Mouse (Mus musculus) neural tube, embryonic 14.5 days (tissue): ENCODE measurements around the gene Tmem107. TPM values are rescaled to one million over a fixed set of nuclear protein-coding genes. Genes with fewer than 3 reads are reported as not detected.

ENCODE experiments used
- ATAC-seq: fragments of 200-750 bp; cut with Nextera tagmentation; 2 replicates; pipeline ENCODE4 v1.8.0; 2017; ENCODE audit warnings: low read depth, mild to moderate bottlenecking, moderate TSS enrichment, moderate library complexity
- H3K27ac ChIP-seq: fragments of 300-500 bp; sonication (generic); 2 replicates; pipeline ENCODE4 v1.5.1; 2014; ENCODE audit warnings: low read depth, mild to moderate bottlenecking, control low read depth, low read length, moderate library complexity, mixed read lengths
- H3K27me3 ChIP-seq: fragments of 300-500 bp; sonication (generic); 2 replicates; pipeline ENCODE4 v1.6.1; 2014; ENCODE audit warnings: low read length; ENCODE audit not compliant: control insufficient read depth, insufficient read depth
- H3K36me3 ChIP-seq: fragments of 300-500 bp; sonication (generic); 2 replicates; pipeline ENCODE4 v1.6.1; 2014; ENCODE audit warnings: low read length, mixed read lengths; ENCODE audit not compliant: control insufficient read depth, insufficient read depth
- H3K4me1 ChIP-seq: fragments of 300-500 bp; sonication (generic); 2 replicates; pipeline ENCODE4 v1.6.1; 2014; ENCODE audit warnings: low read length; ENCODE audit not compliant: control insufficient read depth, insufficient read depth
- H3K4me2 ChIP-seq: fragments of 300-500 bp; sonication (generic); 2 replicates; pipeline ENCODE4 v1.6.1; 2014; ENCODE audit warnings: mild to moderate bottlenecking, low read depth, low read length, control low read depth
- H3K4me3 ChIP-seq: fragments of 300-500 bp; sonication (generic); 2 replicates; pipeline ENCODE4 v1.5.1; 2014; ENCODE audit warnings: low read depth, low read length, control low read depth, mixed read lengths
- H3K9ac ChIP-seq: fragments of 300-500 bp; sonication (generic); replicated peaks from 2 replicates; pipeline ENCODE4 v1.6.1; 2014; ENCODE audit warnings: low read depth, mild to moderate bottlenecking, control low read depth, low read length, mixed read lengths
- H3K9me3 ChIP-seq: fragments of 300-500 bp; sonication (generic); 2 replicates; pipeline ENCODE4 v1.6.1; 2016; ENCODE audit warnings: low read length; ENCODE audit not compliant: control insufficient read depth
- WGBS: fragments of 180-500 bp; shearing (Covaris S2); extraction: QIAGEN DNeasy Blood & Tissue Kit; methylation state at CpG from one replicate; pipeline ENCODE4 v1.1.7; 2014; 5-methylcytosine and 5-hydroxymethylcytosine counted together
- polyA plus RNA-seq: library from polyadenylated mRNA; unstranded; fragments of >200 nt; fragmentation: Nextera tagmentation; extraction: Ambion mirVana; gene quantifications from 2 replicates; pipeline ENCODE4 v1.2.1, GENCODE M21; 2014

Tmem107 gene
- polyA plus RNA-seq, 1 experiment from 2014 or later: 27.7 TPM

GRCm38 (mm10) chr11:69120221-69121000 is 49.8 kb downstream of the Tmem107 start, which contains the start of gene Hes7:
Gene Hes7 (plus strand): TSS chr11:69120404.
- Histone ChIP-seq H3K4me3 (peak within 1 kb of the TSS; percentile 66), H3K9me3 (no peaks in the 10 kb centered on the region), H3K27ac (no peak within 1 kb of the TSS), H3K27me3 (peaks cover 9% of the 10 kb centered on the region; the same call in 1 of the 2 replicates), H3K36me3 (no peaks in the 10 kb centered on the region), H3K4me1 (peaks cover 16% of the 10 kb centered on the region), H3K4me2 (peak within 1 kb of the TSS; percentile 94), H3K9ac (peak within 1 kb of the TSS; percentile 69)
- 2% methylated on average over 27 of the region's 27 CpGs for WGBS
- ATAC-seq: no peak

DNA sequence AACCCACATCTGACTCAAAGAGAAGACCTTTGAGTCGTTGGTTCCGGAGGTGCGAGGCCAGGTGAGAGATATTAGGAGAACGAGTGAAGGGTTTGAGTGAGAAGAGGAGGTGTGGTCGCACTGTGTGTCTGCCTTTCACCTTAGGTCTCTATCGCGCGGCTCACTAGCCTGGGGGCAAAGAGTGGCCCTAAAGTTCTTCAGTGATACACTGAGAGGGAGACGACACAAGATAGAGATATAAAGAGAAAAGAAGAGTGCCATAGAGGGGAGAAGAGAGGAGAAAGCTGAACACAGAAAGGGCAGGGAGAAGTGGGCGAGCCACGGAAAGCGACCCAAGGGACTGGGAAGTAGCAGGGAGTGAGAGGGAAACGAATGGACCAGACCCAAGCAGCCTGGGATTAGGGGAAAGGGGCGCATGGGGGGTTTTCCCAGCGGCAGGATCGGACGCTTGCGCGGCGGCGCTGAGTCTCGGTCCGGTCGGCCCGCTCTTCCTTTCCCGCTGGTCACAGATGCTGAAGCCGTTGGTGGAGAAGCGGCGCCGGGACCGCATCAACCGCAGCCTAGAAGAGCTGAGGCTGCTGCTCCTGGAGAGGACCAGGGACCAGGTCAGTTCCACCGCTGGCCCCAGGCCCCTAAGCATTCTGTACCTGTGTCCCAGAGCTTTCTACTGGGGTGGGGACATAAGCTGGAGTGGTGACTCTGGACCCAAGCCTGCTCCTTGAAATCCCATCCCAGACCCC is 50.6 kb downstream of the Tmem107 start:
- peak overlapping the region; percentile 94 for H3K4me2 ChIP-seq
- no peak for ATAC-seq
- no peaks in the 10 kb centered on the region for H3K9me3 ChIP-seq
- under 1% methylated on average over 27 of the region's 33 CpGs for WGBS
- peaks cover 18% of the 10 kb centered on the region for H3K4me1 ChIP-seq
- H3K9ac ChIP-seq: peak overlapping the region; percentile 69
- no peaks in the 10 kb centered on the region for H3K36me3 ChIP-seq
- peak overlapping the region; percentile 66 for H3K4me3 ChIP-seq
- H3K27ac ChIP-seq: no peak overlapping the region
- peaks cover 9% of the 10 kb centered on the region; the same call in 1 of the 2 replicates for H3K27me3 ChIP-seq

DNA sequence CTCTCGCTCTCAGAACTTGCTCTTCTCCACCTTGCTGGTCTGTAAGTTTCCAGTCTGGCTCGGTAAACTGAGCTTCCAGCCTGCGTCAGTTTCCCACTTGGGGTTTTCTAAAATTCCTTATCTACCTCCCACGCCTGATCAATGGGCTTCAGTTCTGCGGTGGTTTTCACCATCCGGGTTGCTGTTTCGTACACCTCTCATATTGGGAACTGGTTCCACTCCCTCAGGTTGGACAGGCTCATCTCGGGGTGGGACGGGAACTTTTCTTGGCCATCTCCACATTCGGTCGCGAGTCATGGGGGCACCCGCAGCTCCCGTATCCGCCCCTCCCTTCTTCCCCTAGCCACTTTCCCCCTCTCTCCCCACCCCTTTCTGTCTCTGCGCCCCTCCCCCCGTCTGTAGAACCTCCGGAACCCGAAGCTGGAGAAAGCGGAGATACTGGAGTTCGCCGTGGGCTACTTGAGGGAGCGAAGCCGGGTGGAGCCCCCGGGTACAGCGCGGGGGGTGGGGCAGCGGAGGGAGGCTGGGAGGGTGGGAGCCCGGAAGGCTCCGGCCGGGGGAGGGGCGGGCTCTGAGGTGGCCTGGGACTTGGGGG is 51.2 kb downstream of the Tmem107 start:
- H3K27ac ChIP-seq: 0 out of 2 replicates have a peak overlapping the region, but pooled peaks have one; percentile 18
- ATAC-seq: no peak
- H3K9me3 ChIP-seq: no peaks in the 10 kb centered on the region
- H3K4me3 ChIP-seq: peak overlapping the region; percentile 66
- peaks cover 20% of the 10 kb centered on the region for H3K4me1 ChIP-seq
- H3K27me3 ChIP-seq: peaks cover 9% of the 10 kb centered on the region; the same call in 1 of the 2 replicates
- no peaks in the 10 kb centered on the region for H3K36me3 ChIP-seq
- under 1% methylated on average over 30 of the region's 32 CpGs for WGBS
- peak overlapping the region; percentile 69 for H3K9ac ChIP-seq
- H3K4me2 ChIP-seq: peak overlapping the region; percentile 94

DNA sequence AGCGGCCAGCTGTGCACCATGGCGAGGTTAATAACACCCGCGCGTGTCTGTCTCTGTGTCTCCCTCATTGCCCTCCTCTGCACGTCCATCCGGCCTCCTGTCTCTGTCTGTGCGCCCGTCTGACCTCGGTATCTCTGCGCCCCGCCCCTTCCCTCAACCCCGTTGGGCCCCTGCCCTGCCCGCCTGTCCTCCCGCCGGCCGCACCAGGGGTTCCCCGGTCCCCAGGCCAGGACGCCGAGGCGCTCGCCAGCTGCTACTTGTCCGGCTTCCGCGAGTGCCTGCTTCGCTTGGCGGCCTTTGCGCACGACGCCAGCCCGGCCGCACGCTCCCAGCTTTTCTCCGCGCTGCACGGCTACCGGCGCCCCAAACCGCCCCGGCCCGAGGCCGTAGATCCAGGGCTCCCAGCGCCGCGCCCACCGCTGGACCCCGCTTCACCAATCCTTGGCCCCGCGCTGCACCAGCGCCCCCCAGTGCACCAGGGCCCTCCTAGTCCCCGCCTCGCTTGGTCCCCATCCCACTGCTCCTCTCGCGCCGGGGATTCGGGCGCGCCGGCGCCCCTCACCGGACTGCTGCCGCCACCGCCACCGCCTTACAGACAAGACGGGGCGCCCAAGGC is 51.8 kb downstream of the Tmem107 start, which contains the start of gene 9130213A22Rik:
TSS of gene 9130213A22Rik (minus strand) at position 254 of the 616 bp plus-strand sequence.
- Histone ChIP-seq H3K36me3 (no peaks in the 10 kb centered on the region), H3K4me2 (peak within 1 kb of the TSS; percentile 94), H3K4me1 (peaks cover 16% of the 10 kb centered on the region), H3K27me3 (peaks cover 9% of the 10 kb centered on the region; the same call in 1 of the 2 replicates), H3K4me3 (peak within 1 kb of the TSS; percentile 66), H3K9me3 (no peaks in the 10 kb centered on the region), H3K9ac (peak within 1 kb of the TSS; percentile 69), H3K27ac (peak within 1 kb of the TSS; percentile 18; the same call in 1 of the 2 replicates)
- peak; percentile 57 for ATAC-seq
- WGBS: under 1% methylated on average over 59 of the region's 66 CpGs

Other genes starting within 250 kb of the Tmem107 start
- 96.3 and 109 TPM in 2 replicates for gene Ndel1, start 198.9 kb upstream of the Tmem107 start, polyA plus RNA-seq
- not detected in 2 replicates for gene Rnf222, start 182.3 kb upstream of the Tmem107 start, polyA plus RNA-seq
- 594 and 606 TPM in 2 replicates for gene Rpl26, start 169.2 kb upstream of the Tmem107 start, polyA plus RNA-seq
- 0.89 and 1.3 TPM in 2 replicates for gene Odf4, start 143.7 kb upstream of the Tmem107 start, polyA plus RNA-seq
- 20.4 and 24.7 TPM in 2 replicates for gene Arhgef15, start 113.3 kb upstream of the Tmem107 start, polyA plus RNA-seq
- 1.6 and 2.2 TPM in 2 replicates for gene Slc25a35, start 102.7 kb upstream of the Tmem107 start, polyA plus RNA-seq
- 25.5 and 30.6 TPM in 2 replicates for gene Rangrf, start 95.6 kb upstream of the Tmem107 start, polyA plus RNA-seq
- 16.0 and 16.5 TPM in 2 replicates for gene Pfas, start 62.3 kb upstream of the Tmem107 start, polyA plus RNA-seq
- gene Ctc1, start 54.9 kb upstream of the Tmem107 start, polyA plus RNA-seq: 51.8 and 59.3 TPM in 2 replicates
- gene Aurkb, start 25.2 kb upstream of the Tmem107 start, polyA plus RNA-seq: 8.7 and 12.8 TPM in 2 replicates
- 16.1 and 17.7 TPM in 2 replicates for gene Borcs6, start 11.1 kb upstream of the Tmem107 start, polyA plus RNA-seq
- 337 and 385 TPM in 2 replicates for gene Vamp2, start 17.7 kb downstream of the Tmem107 start, polyA plus RNA-seq
- 6.5 and 9.4 TPM in 2 replicates for gene Per1, start 24.4 kb downstream of the Tmem107 start, polyA plus RNA-seq
- gene Hes7, start 49.6 kb downstream of the Tmem107 start, polyA plus RNA-seq: 0.43 and 0.52 TPM in 2 replicates
- gene 9130213A22Rik, start 51.8 kb downstream of the Tmem107 start, polyA plus RNA-seq: 0.33 and 0.48 TPM in 2 replicates
- gene Aloxe3, start 55.1 kb downstream of the Tmem107 start, polyA plus RNA-seq: 2.2 and 5.0 TPM in 2 replicates
- gene Alox12b, start 86.2 kb downstream of the Tmem107 start, polyA plus RNA-seq: 0.43 and 0.67 TPM in 2 replicates
- 0.24 and 0.43 TPM in 2 replicates for gene Alox8, start 127.0 kb downstream of the Tmem107 start, polyA plus RNA-seq
- 0.35 and 0.62 TPM in 2 replicates for gene Gucy2e, start 166.2 kb downstream of the Tmem107 start, polyA plus RNA-seq